In genomic region chr13:47014334-47015194, GRCm38 (mm10) we compare ENCODE assay signal across 8 mouse cellular contexts. TPM values are rescaled to one million over a fixed set of nuclear protein-coding genes. Genes with fewer than 3 reads are reported as not detected.
DNase-seq lines count a peak whose midpoint lies in the region; ATAC-seq and TF ChIP-seq lines count a peak whose summit lies in the region.

Gene Nhlrc1 (minus strand): TSS chr13:47014850.

- H3K9ac ChIP-seq in hindbrain, embryonic 16.5 days (ENCODE audit: low read depth, low read length): peak within 1 kb of the TSS; percentile 73

- peak; percentile 68 for DNase-seq in T-cell, adult 2 months (ENCODE audit: low spot score)
- peak; percentile 86 for DNase-seq in gastrocnemius, adult 2 months
- DNase-seq in left cerebral cortex, adult 11 months (ENCODE audit: low spot score): peak; percentile 66
- peak; percentile 71 for DNase-seq in lung, postnatal 25 days (ENCODE audit: low spot score)
- DNase-seq in retina, adult 2 months (ENCODE audit: low read depth, low spot score): peak; percentile 79
- DNase-seq in thymus, postnatal 14 days: peak; percentile 79

- H3K4me2 ChIP-seq in hindbrain, embryonic 16.5 days (ENCODE audit: low read length): peak within 1 kb of the TSS; percentile 96

- peaks cover 18% of the 10 kb centered on the region for H3K9me3 ChIP-seq in hindbrain, embryonic 16.5 days (ENCODE audit: control insufficient read depth, low read length)

- WGBS in hindbrain, embryonic 16.5 days: 2% methylated on average over 69 of the region's 73 CpGs

- H3K27me3 ChIP-seq in hindbrain, embryonic 16.5 days (replicated peaks; ENCODE audit: control insufficient read depth, insufficient read depth, low read length): no peaks in the 10 kb centered on the region

- H3K36me3 ChIP-seq in hindbrain, embryonic 16.5 days (ENCODE audit: control insufficient read depth, insufficient read depth, low read length): 0 out of 2 replicates have a peak, but pooled peaks cover 2% of the 10 kb centered on the region

- no peak; the same call in 1 of the 2 replicates for TF ChIP-seq CTCF in gastrocnemius, adult 2 months (IDR thresholded peaks at IDR 0.05)

- H3K4me1 ChIP-seq in hindbrain, embryonic 16.5 days (ENCODE audit: control insufficient read depth, insufficient read depth, low read depth, low read length): peaks cover 5% of the 10 kb centered on the region

- H3K27ac ChIP-seq in gastrocnemius, adult 2 months: peak within 1 kb of the TSS; percentile 91
- H3K27ac ChIP-seq in hindbrain, embryonic 16.5 days (ENCODE audit: low read depth, low read length): no peak within 1 kb of the TSS

- intact Hi-C loops in gastrocnemius, adult 2 months (cut with DNase I): loop anchor here (2.0 kb wide), 2 partner anchors 84 to 176 kb away; no protein-coding TSS in a partner anchor

- ATAC-seq in common myeloid progenitor, adult 5-6 weeks (replicated peaks; ENCODE audit: low read depth, poor library complexity, severe bottlenecking): peak; percentile 87
- ATAC-seq in hindbrain, embryonic 16.5 days: peak; percentile 92

- H3K4me3 ChIP-seq in gastrocnemius, adult 2 months: peak within 1 kb of the TSS; percentile 89
- H3K4me3 ChIP-seq in hindbrain, embryonic 16.5 days (ENCODE audit: low read length): peak within 1 kb of the TSS; percentile 54

RNA-seq across cellular contexts. Expression of gene Nhlrc1, which starts in this region (rescaled TPM):
- 2.1 and 2.8 TPM in 2 replicates for total RNA-seq in common myeloid progenitor, adult 5-6 weeks (2017)
- total RNA-seq in gastrocnemius, adult 2 months (2021): 1 to 10 TPM; 4.5 to 5.4 TPM
- polyA plus RNA-seq in hindbrain, embryonic 16.5 days (2015; fragmentation: Nextera tagmentation; extraction: Ambion mirVana): 17.8 and 18.2 TPM in 2 replicates
